Mouse (Mus musculus) embryonic fibroblast, embryonic 13.5 days (primary cell): ENCODE results near the gene Zfp534. TPM values are rescaled to one million over a fixed set of nuclear protein-coding genes. Genes with fewer than 3 reads are reported as not detected.
"Not testable (repeated sequence)": the region's sequence is repeated elsewhere in the genome, so short reads cannot be mapped to it uniquely, and the experiment has no call there.

Source experiments
- H3K27ac ChIP-seq: 2 replicates; pipeline ENCODE4 v1.5.1; 2012; ENCODE audit warnings: low read length, control low read depth, inconsistent platforms; ENCODE audit not compliant: insufficient read depth
- H3K4me1 ChIP-seq: 2 replicates; pipeline ENCODE4 v1.6.1; 2011; ENCODE audit warnings: low read length; ENCODE audit not compliant: control insufficient read depth, insufficient read depth
- H3K4me3 ChIP-seq: 2 replicates; pipeline ENCODE4 v1.5.1; 2011; ENCODE audit warnings: mild to moderate bottlenecking, control low read depth, low read length; ENCODE audit not compliant: insufficient read depth
- polyA plus RNA-seq: library from polyadenylated mRNA; stranded (reverse); fragments of >200 nt; gene quantifications from 2 replicates; pipeline ENCODE4 v1.2.4, GENCODE M21; 2011; ENCODE audit warnings: low read depth; ENCODE audit not compliant: missing spikeins, insufficient read length

The Zfp534 gene
- polyA plus RNA-seq: not detected in 2 replicates

GRCm38 (mm10) chr4:147702453-147702852 lies at the start of gene Zfp534:
Zfp534 (minus strand) TSS chr4:147702553.
- not testable (repeated sequence) for H3K27ac ChIP-seq, H3K4me1 ChIP-seq, H3K4me3 ChIP-seq

- not testable (repeated sequence) for H3K4me3 ChIP-seq, H3K27ac ChIP-seq, H3K4me1 ChIP-seq
Measured at GRCm38 (mm10) chr4:147746255-147746654, 43.9 kb upstream of the Zfp534 start.

- H3K27ac ChIP-seq, H3K4me1 ChIP-seq: not testable (repeated sequence)
- H3K4me3 ChIP-seq: peak overlapping the region; percentile 9; the same call in 1 of the 2 replicates
Measured at GRCm38 (mm10) chr4:147738636-147739369, 36.5 kb upstream of the Zfp534 start.

DNA sequence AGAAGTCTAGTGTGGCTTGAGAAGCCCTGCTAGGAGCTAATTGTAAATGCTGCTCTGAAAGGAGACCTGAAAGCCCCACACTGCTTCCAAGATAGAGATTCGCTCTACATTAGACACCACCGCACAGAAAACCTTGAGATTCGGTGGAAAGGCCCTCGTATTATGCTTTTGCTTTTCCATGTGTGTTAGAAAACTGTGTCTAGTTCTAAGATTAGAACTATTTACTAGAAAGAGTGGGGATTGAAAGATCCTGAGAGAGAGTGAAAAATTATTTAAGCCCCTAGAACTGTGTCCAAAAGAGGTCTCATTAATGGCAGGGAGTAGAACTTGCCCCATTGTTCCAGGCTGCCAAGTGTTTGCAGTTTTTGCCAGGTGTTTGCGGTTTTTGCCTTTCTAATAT lies 47.1 kb downstream of the Zfp534 start:
- H3K27ac ChIP-seq, H3K4me1 ChIP-seq, H3K4me3 ChIP-seq: not testable (repeated sequence)

GRCm38 (mm10) chr4:147647407-147647806 lies 54.9 kb downstream of the Zfp534 start:
- not testable (repeated sequence) for H3K4me3 ChIP-seq, H3K27ac ChIP-seq, H3K4me1 ChIP-seq

DNA sequence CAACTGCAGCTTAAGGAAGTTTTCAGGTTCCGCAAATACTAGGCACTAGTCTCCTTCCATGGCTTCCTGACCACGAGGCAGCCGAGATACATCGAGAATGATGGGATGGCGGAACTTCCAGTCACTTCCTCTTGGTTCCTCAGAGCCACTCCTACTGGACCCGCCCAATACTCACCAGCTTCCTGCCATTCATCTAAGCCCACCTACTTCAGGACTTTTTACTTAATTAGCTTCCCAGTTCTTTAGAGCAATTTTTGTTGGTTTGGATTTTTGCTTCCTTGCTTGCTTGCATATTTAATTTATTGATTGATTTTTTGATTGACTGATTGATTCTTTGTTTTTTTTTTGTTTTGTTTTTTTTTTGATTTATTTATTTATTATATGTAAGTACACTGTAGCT lies 59.9 kb downstream of the Zfp534 start, which contains the start of gene Zfp979:
Zfp979 (minus strand) TSS at position 101 of the 400 bp plus-strand sequence.
- not testable (repeated sequence) for H3K27ac ChIP-seq, H3K4me1 ChIP-seq, H3K4me3 ChIP-seq

DNA sequence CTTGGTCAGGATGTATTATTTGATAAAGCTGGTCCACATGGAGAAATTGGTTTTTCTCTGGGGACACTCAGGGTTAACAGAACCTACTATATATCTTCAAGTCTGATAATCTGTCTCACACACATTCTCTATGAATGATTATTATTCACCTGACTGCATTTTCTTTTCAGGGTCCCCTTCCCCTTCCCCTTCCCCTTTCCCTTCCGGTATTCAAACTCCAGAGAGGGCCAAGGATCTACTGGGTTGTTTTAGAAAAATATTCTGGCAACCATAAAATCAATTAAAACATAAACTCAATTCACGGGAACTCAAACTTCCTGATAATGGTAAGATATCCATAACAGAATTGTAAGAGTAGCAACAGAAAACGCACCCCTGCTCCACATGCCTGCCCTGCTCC lies 60.4 kb downstream of the Zfp534 start:
- not testable (repeated sequence) for H3K4me3 ChIP-seq, H3K27ac ChIP-seq, H3K4me1 ChIP-seq

DNA sequence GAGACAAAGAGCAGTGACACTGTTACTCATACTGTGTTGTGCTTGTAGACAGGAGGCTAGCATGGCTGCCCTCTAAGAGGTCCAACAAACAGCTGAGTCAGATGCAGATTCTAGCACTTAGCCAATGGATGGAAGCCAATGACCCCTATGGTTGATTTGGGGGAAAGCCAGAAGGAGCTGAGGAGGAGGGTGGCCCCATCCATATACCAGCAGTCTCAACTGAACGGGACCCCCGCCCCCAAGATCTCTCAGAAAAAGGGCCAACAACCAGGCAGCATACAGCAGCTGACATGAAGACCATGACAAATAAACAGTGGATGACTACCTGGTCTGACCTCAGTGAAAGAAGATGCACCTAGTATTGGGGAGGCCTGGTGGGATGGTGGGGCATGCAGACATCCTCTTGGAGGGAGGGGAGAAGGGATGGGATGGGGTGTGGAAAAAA lies 68.5 kb downstream of the Zfp534 start:
- H3K4me1 ChIP-seq, H3K27ac ChIP-seq, H3K4me3 ChIP-seq: not testable (repeated sequence)

Other genes with a start within 250 kb of the Zfp534 start
- gene Zfp982, start 210.1 kb downstream of the Zfp534 start, polyA plus RNA-seq: 5.7 and 8.0 TPM in 2 replicates
- gene Gm16503, start 162.3 kb downstream of the Zfp534 start, polyA plus RNA-seq: 0.20 and 0.21 TPM in 2 replicates
- gene Zfp985, start 149.3 kb downstream of the Zfp534 start, polyA plus RNA-seq: 0.51 TPM in 1 of 2 replicates, not detected in the other
- 1.2 and 2.4 TPM in 2 replicates for gene Zfp979, start 60.0 kb downstream of the Zfp534 start, polyA plus RNA-seq
- gene Zfp984, start 107.2 kb upstream of the Zfp534 start, polyA plus RNA-seq: 12.5 and 22.3 TPM in 2 replicates
- 8.6 and 9.9 TPM in 2 replicates for gene Zfp933, start 145.8 kb upstream of the Zfp534 start, polyA plus RNA-seq
- 19.7 and 26.8 TPM in 2 replicates for gene Miip, start 166.3 kb upstream of the Zfp534 start, polyA plus RNA-seq
- gene Fv1, start 166.4 kb upstream of the Zfp534 start, polyA plus RNA-seq: 4.7 and 6.4 TPM in 2 replicates
- 55.3 and 60.2 TPM in 2 replicates for gene Mfn2, start 202.2 kb upstream of the Zfp534 start, polyA plus RNA-seq
- gene Plod1, start 234.2 kb upstream of the Zfp534 start, polyA plus RNA-seq: 53.3 and 64.4 TPM in 2 replicates
- gene 2510039O18Rik, start 238.3 kb upstream of the Zfp534 start, polyA plus RNA-seq: 33.0 and 36.8 TPM in 2 replicates